Mouse (Mus musculus): ENCODE data around the gene Olig3.

The Olig3 gene

DNA sequence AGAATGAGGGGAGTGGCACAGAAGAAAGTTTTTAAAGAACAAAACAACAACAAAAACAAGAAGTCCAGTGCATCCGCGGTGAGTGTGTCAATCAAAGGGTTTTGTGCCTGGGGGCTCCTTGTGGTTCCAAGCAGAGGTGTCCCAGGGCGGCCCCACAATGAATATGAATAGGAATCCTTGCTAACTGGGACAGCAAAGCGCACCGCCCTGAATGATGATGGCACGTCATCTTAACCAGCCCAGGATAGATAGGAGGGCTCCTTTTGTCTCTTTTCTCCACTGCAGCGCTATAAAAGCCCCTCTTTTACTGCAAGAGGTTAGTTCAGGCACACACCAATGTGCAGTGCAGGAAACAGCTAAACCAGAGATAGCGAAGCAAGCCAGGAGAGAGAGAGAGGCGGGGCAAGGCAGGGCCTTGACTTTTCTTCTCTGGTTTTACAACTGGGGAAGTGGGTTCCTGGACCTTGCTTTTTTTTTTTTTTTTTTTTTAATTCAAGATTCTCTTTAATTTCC, at the start of gene Olig3:
Olig3 (plus strand) TSS at position 463 of the 513 bp plus-strand sequence.
- DNase-seq (ENCODE audit: low read depth) = no peak

DNA sequence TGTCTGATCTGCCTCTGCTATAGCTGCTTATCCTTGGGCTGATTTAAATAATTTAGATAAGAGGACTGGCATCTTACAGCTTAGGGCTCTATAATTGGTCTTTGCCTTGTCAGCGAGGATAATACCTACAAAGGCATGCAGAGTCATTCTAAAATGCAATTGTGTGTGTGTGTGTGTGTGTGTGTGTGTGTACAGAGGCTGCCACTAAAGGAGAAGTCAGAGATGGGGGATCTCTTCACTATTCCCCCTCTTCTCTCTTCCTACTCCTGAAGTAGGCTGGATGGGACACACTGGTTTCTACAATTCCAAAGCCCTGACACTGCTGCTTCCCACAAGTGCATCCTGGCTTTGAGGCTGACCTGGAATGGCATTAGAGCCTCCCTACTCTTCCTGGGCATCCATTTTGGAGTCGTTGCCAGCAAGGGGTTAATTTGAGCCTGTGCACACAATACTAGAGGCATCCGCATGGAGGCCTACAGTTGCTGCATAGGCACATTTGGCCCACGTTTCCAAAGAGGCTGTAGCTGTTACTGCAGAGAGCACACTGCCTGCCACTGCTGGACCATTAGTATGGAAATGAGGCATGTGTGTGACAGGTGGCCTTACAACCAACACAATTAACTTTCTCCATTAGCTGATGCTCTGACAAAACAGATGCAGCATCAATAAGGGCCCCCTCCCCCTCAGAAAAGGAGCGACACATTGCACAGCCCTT, 46.5 kb upstream of the Olig3 start:
- no peak for DNase-seq (ENCODE audit: low read depth)

DNA sequence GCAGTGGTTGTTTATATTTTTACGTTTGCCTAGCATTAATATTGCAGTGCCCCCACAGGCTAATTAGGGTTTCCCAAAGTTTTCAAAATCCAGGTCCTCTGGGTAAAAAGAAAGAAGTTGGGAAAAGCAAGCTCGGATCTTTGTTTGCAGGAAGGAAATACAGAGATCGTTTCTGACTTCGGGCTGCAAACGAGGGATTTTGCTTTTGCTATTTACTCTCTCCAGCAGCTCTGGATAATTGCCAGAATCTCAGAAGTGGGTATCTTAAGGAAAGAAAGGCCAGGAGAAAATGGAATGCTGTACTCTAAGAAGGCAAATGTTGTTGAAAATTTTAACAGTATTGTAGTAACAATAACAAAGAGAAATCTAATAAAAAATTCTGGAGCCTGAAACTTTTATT, 45.9 kb upstream of the Olig3 start:
- DNase-seq (ENCODE audit: low read depth) = no peak

DNA sequence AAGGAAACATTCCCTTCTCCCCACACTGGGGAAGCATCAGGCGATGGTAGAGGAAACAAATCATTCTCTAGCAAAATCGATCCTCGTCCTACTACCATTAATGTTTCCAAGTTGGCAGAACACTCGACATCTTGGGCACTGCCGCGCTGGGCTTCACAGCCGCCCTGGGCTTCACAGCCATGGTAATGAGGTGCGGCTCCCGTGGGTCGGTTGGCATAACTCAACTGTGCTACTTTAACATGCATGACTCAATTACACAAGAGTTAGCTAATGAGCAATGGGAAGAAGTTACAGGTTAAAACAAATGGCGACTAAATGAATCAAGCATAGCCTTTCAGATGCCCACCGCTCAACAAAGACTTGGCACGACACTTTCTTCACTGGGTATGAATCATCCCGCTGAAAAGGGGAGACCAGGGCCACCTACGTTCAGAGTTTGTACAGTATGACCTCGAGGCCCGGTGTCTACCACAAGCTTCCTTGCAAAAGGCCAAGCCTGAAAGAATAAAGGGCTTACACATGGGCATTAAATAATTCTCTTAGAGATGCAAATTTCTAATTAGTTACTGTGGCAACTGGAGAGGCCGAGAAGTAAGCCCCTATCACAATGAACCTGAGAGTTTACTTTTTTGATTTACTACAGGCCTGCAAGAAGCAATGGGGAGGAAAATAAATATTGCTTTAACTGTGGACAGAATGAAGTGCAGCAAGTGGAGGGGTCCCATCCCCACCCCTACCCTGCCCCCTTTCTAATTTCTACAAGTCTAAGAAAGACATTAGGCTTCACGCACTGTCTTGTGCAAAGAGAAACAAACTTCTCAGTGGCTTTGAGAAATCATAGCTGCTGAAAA, 38.1 kb upstream of the Olig3 start:
- DNase-seq (ENCODE audit: low read depth) = no peak

DNA sequence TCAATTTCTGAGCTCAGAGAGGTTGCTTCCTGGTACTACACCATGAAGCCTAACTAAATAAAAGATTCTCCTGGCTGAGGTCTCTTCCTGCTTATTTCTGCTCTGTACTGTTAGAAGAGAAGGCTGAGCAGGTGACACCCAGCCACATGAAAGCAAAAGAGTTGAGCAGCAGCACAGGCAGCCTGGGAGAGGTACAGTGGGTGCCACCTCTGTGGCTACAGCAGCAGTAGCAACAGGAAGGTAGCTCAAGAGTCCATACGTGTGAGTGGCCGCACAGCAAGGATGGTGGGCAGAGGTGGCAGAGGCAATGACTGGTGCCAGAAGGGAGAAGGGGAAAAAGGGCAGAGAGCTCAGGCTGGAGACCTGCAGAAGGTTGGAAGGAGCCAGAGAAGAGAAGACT, 34.6 kb upstream of the Olig3 start:
- DNase-seq (ENCODE audit: low read depth) = no peak

DNA sequence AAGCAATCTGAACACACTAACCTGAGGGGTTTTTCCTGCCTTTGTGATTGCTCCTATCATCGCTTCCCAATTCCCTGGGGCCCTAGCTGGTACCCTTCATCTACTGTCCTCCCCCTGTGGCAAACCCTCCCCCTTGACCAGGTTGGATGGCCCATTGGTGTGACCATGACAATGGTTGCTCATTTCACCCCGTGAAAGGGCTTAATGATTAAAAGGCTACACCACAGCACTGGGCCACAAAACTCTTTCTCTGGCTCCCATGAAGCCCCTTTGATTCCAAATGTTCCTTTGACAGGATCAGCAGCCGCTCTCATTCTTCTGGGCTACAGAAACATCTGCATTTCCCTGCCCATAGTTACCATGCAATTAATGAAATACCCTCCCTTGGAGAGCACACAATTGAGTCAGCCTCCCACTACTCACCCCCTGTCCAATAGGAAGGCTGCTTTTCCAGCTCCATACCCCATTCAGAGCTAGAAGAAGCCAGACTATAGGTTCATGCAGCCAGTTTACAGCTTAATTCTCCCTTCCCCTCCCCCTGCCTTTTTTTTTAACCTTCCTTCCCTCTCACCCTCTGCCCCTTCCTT, 27.0 kb upstream of the Olig3 start:
- DNase-seq (ENCODE audit: low read depth) = no peak

DNA sequence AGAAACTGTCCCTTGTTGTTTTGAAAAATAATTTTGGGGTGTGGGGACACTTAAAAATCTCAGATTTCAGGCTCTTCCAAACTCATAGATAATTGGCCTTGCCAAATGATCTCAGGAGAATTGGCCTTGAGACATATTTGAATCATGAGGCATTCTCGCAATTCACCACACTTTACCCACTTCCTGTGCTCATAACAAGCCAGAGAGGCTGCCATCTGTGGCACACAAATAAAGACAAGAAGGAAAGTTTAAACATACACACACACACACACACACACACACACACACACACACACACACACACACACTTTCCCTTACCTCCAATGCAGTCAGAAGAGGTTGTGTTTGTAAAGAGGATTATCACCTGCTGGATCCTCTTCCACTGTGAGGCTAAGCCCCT, 22.9 kb upstream of the Olig3 start:
- DNase-seq (ENCODE audit: low read depth) = no peak

DNA sequence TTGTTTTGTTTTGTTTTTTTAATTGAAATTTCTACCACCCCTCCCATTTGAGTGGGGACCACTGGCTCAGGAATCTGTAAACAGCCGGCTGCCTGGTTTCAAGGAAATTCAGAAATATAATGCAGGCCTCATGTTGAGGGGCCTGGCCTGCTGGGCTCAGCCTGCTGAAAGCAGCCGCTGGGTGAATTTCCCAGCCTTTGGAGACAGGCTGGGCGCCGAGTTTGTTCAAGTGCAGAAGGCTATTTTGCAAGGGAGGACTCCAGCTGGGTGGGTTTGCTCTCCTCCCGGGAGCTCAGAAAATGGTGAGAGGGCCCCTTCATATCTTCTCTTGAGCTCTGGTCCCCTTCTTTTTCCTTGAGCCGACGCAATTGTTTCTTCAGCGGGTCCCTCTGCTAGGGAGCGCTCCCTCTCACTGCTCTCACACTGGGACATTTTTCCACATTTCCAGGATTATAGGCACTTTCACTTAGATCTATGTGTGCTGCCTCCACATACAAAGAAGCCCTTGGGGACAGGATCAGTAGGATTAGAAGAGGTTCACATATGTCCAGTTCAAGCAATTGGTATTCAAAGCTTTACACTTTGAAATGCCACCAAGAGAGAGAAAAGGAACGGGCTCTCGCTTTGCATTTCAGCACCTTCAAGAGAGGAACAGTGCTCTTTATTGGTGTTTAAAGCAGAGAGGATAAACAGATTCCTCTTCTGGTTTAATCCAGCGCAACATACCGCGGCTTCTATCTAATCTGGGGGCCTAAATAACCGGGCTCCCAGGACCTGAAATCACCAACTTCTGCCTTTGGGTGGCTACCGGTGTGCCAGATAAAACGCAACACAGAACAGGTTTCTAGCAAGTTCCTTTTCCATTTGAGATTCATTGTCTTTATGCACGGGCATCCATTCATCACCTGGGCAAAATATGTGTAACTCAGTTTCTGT, 17.4 kb upstream of the Olig3 start:
- no peak for DNase-seq (ENCODE audit: low read depth)

DNA sequence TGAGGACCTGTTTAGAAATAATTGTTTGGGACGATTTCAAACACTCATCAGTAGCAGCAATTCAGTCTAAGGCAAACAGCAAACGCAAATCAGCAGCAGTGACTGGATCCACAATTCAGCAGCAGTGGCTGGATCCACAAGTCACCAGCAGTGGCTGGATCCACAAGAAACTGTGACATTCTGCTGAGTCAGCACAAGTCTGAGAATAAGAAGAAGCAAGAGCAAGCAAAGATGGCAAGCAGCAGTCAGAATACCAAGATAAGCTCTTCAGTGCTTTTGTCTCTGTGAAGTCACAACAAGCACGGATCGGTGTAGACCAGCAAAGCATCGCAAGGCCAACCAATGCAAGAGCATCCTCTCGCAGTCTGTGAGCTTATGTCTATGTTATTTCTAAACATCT, 12.3 kb upstream of the Olig3 start:
- no peak for DNase-seq (ENCODE audit: low read depth)

DNA sequence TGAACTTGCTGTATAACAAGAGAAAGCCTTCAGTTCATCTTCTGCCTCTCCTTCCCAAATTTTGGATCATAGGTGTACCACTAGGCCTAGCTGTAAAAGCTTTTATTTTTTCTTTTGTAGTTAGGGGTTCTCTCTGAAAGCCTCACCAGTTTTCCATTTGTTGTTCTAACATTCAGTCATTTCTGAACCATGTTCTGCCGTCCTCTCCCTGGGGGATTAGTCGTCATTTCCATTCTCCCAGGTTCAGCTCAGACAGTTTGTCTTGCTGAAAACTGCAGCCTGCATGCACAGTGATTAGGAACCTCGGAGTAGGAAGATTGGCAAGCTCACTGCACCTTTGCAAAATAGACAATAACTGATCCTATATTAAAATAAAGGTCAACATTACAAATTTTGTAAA, 7.0 kb upstream of the Olig3 start:
- no peak for DNase-seq (ENCODE audit: low read depth)

DNA sequence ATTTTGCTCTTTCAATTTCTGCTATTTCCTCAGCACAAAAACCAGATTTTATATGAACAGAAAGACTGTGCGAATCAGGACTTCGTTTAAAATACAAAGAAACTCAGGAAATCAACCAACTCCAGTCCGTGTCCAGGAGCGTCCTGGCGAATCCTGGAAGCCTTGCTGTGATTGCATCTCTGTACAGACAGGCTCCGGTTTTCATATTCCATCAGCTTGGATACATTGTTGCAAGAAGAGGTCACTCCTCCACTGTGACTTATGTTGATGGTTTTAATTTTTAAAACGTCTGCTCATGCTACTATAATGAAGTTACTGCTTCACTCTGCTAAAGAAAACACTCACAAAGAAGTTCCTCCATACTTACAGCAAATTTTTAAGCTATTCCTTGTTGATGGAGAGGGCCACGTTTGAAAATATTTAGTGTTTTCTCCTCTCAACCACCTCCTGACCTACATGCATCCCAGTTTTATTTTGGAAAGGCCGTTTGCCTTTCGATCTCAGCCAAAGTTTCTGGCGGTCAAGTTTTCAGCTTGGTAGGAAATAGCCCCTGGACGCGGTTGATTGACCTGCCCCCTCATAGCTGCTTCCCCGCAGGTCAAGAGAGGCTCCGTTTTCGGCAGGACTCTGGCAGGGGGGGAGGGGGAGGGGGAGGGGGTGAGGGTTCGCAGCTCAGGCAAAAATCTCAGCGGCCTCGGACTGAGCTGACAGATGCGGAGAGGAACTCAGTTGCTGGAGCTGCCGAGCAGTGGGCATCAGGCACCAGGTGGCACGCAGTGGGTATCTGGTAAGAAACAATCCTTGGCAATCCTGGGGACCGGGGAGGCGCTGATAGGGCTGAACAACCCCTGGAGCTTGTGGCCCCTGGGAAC, 4.1 kb upstream of the Olig3 start:
- no peak for DNase-seq (ENCODE audit: low read depth)

DNA sequence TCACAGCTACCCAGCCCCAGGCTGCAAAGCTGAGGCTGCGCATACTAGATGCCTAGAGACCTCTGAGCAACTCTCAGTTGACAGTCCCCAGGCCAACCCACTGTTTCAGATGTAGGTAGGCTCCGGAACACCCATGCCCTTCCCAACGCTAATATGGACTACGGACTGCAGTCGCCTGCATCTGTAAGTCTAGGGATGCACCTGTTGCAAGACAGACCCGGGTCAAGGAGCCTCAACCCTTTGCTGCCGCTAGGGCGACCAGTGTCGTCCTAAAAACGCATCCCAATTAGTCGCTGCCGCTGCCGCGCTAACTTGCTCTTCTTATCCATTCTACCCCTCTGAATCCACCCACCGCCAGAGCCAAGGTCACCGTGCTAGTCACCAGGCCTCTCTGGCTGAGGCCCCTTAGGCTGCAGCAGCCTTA, 3.4 kb upstream of the Olig3 start:
- DNase-seq (ENCODE audit: low read depth) = no peak

DNA sequence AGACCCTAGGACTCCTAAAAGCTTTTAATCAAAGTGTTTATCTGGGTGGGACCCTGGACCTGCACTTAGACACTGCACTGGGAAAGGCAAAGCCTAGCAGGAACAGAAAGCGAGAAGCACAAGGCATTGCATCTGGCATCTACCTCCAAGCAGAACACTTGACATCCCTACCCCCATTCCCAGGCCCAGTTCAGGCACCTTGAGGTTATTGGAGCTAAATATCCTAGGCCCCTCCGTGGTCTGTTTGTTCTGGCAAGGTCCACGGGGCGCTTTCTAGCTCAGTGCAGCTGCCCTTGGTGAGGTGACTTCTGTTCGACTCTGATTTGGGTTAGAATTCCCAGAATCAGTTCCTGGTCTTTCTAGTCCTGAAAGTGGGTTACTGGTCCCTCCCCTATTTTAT, 2.7 kb upstream of the Olig3 start:
- no peak for DNase-seq (ENCODE audit: low read depth)

DNA sequence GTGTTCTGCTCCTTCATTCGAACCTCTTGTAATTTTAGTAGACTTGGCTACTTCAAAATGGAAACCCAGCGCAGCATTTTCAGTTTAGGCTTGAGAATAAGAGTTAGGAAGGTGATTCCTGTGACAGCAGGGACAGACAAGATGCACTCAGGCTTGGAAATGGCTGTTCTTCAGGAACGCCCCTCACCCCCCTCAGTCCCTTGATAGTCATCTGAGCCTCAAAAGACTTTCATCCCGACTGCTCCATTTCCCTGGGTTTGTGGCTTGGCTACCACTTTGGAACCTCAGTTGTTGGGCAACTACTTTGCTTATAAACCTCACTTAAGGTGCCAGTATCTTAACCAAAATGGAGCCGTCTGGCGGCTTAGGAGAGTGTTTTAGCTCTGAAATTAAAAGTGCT, 2.2 kb upstream of the Olig3 start:
- no peak for DNase-seq (ENCODE audit: low read depth)

DNA sequence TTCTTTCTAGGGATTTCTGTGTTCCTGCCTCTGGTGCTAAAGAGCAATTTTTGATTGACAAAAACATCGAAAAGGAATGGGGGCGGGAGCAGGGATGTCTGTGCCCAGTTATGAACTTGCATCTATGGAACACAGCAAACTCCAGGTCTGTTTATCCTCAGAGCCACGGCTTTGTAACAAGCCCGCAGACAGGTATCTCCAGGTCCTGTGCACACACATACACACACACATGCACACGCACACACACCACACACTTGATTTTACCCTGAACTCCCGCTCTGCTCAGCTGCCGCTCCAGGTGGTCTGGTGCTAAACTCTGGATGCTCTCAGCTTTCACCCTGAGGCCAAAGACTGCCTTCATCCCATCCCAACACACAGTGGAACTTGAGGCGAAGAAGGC, 1.3 kb upstream of the Olig3 start:
- DNase-seq (ENCODE audit: low read depth) = no peak

DNA sequence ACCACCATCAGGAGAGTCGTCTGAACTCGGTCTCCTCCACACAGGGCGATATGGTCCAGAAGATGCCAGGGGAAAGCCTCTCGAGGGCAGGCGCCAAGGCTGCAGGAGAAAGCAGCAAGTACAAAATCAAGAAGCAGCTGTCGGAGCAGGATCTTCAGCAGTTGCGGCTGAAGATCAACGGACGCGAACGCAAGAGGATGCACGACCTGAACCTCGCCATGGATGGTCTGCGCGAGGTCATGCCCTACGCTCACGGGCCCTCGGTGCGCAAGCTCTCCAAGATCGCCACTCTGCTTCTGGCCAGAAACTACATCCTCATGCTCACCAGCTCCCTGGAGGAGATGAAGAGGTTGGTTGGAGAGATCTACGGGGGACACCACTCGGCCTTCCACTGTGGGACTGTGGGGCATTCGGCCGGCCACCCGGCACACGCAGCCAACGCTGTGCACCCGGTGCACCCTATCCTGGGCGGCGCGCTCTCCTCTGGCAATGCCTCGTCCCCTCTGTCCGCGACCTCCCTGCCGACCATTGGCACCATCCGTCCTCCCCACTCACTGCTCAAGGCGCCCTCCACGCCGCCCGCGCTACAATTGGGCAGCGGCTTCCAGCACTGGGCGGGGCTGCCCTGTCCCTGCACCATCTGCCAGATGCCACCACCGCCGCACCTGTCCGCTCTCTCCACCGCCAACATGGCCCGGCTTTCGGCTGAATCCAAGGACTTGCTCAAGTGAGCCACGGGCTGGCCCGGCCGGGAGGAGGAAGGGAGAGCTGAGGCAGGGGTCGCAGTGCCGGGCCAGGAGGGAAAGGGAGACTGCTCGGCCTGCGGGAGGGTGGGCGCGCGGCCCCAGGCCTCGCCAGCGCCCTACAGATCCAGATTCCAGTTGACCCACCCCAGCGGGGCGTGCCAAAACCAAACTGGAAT, 648 bp downstream of the Olig3 start:
- DNase-seq (ENCODE audit: low read depth) = no peak

DNA sequence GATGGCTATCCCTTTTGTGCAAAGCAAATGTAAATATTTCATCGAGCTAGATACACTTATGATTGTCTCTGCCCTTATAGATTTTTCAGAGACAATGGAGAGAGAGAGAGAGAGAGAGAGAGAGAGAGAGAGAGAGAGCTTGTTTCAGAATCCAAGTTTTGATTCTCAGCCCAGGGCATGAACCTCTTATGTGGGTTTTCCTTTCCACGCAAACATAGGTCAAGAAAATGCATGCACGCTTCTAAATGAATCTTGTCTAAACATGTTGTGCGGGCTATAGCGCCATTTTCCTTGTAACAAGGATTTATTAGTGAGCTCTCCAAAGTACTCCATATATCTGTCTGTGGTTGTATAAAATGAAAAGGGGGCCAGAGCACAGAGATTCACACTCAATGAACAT, 1.5 kb downstream of the Olig3 start:
- DNase-seq (ENCODE audit: low read depth) = no peak

DNA sequence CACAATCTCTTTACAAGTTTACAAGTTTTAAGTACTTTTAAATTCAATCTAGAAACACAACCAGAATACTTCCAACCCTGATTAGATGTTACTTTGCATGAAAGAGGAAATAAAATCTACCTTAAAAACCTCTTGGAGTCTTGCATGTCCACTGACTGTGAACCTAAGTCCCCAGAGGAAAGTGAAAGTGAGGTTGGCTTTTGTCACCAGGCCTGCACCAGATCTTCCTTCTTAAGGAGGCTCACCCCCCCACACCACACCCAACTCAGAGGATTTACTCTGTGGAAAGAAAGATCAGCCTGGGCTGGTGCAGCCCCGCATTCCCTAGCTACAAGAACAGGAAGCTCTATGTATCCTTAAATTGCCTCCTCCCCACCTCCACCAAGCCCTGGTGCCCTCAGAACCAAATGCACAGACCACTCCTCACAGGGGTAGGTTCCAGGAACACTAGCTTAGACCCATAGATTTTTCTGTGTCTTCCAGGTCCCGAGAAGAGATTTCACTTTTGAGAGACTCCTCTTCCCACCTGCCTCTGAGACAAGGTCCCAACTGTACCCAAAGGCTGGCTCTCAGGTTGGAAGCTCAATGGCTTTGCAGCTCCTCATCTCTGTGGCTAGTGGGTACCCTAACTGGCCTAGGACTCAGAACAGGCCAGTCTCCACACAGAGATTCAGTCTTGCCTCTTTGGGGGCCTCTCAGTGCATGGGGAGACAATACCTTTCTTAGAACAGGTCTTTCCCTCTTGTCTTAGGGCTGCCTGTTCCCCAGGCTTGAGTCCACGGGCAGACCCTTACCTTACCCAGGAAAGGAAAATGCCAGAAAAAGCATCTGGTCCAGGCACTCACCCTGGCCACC, 4.3 kb downstream of the Olig3 start:
- no peak for DNase-seq (ENCODE audit: low read depth)
